Mouse (Mus musculus) testis, postnatal 10 days (tissue): ENCODE data around the gene Hist1h3g.
"Not testable (repeated sequence)": the region's sequence is repeated elsewhere in the genome, so short reads cannot be mapped to it uniquely, and the experiment has no call there.

Source experiments
- DNase-seq: peaks from one replicate; pipeline ENCODE4 v3.0.0; 2021; ENCODE audit warnings: low spot score

Hist1h3g gene

DNA sequence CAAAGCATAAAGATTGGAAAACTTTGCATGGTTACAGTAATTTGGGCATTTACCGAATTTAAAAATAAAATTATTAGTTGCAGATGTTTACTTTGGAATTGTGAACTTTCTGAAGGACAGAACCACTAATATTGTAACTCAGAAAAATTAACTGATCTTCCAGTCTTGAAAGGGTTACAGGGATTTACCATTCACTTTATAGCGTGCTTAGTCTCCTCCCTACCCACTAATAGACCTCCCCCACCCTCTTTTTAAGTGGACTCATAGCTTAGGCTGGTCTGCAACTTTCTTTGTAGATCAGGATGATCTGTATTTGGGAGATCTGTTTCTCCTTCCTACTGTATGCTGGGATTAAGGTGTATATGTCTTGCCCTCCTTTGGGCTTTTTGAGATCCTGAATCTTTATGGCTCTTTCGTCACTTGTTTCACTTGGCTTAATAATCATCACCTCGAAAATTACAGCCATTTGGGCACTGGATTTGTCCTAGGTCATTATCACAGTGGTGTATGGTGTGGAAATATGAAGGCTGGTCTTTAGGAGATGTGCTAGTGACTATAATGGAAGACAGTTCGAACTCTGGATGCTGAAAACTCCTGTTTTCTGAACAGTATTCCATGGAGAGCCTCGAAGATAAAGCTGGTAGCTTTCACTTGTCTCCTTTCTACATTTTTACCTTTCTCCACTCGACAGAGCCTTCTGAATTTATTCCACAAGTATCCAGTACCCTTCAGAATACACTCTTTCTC, 1.0 kb downstream of the Hist1h3g start:
- no peak for DNase-seq

DNA sequence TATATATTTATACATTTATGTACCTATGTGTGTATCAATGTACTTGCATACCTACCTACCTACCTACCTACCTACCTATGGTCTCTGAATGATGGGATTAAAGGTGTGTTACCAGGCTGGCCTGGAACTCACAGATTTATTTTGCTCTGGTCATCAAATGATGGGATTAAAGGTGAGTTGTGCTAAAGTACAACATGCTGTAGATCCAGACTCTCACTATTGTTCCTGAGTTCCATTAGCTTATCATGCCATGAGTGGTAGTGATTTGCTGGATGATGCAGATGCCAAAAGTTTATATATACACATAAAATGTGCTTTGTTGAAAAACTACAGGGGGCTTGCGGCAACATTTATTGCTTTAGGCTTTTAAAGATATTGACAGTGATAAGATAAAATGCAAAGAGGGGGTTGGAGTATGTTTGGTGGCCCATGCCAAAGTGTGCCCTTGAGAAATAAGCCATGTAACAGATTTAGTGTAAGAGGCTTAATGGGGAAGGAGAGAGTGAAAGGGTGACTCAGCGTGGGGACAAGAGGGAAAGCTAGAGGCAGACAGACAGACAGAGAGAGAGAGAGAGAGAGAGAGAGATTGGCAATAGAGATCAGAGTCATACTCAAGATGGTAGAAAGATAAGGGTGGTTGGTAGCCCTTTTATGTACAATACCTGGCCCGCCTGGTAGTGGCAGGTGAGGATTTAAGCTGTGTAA, 1.9 kb downstream of the Hist1h3g start:
- no peak for DNase-seq

DNA sequence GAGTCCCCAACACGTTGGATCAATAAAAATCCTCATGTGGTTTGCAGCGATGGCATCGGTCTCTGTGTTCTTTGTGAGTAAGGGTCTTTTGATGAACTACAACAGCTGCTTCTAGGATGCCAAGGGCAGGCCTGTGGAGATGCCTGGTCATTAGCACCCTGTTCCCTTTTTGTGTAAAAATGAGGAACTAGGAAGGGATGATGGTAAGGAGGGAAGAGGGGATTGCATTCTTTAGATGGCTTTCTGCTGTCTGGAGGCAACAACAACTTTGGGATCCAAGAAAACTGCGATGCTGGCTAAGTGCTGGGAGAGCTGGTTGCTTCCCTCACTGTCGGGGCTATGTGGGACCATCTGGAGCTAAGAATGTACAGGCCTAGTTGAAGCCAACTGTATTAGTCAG, 3.0 kb downstream of the Hist1h3g start:
- no peak for DNase-seq

DNA sequence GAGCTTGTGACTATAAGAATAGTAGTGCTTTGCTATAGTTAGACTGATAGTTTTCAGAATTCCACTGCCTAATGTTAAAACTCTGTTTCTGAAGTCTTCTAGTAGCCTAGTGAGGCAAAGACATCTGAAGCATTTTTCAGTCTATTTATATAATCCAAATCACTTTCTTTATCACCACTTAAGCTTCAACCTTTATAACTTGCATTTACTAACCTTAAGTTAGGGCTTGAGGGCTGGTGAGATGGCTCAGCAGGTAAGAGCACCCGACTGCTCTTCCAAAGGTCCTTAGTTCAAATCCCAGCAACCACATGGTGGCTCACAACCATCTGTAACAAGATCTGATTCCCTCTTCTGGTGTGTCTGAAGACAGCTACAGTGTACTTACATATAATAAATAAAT, 4.6 kb downstream of the Hist1h3g start:
- DNase-seq = not testable (repeated sequence)

DNA sequence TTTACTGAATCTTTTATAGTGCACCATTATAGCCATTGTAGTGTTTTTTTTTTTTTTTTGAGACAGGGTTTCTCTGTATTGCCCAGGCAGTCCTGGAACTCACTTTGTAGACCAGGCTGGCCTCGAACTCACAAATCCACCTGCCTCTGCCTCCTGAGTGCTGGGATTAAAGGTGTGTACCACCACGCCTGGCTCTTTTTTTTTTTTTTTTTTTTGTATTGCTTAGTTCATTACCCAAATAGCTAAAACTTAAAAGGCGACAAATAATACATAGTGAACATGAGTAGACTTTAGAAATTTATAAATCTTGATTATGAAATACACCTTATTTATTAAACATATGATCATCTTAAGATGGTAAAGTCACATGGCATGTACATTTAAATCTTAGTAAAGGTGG, 6.3 kb downstream of the Hist1h3g start:
- DNase-seq = no peak

DNA sequence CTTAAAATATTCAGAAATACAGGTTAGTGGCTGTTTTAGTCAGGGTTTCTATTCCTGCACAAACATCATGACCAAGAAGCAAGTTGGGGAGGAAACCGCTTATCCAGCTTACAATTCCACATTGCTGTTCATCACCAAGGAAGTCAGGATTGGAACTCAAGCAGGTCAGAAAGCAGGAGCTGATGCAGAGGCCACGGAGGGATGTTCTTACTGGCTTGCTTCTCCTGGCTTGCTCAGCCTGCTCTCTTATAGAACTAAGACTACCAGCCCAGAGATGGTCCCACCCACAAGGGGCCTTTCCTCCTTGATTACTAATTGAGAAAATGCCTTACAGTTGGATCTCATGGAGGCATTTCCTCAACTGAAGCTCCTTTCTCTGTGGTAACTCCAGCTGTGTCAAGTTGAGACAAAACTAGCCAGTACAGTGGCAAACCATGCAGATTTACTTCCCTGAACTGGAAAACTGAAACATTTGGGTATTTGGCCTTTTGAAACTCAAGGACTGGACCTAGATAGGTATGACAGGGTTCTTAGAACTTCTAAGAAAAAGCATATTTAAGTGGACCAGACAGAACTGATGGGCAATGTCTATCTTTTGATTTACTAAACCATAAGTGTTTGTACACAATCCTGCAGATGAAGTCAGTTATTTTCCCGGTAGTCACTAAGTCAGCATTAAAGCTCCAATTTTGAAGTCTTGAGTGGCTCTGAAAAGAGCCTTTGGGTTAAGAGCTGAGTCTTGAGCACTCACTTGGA, 7.2 kb downstream of the Hist1h3g start:
- DNase-seq = not testable (repeated sequence)

DNA sequence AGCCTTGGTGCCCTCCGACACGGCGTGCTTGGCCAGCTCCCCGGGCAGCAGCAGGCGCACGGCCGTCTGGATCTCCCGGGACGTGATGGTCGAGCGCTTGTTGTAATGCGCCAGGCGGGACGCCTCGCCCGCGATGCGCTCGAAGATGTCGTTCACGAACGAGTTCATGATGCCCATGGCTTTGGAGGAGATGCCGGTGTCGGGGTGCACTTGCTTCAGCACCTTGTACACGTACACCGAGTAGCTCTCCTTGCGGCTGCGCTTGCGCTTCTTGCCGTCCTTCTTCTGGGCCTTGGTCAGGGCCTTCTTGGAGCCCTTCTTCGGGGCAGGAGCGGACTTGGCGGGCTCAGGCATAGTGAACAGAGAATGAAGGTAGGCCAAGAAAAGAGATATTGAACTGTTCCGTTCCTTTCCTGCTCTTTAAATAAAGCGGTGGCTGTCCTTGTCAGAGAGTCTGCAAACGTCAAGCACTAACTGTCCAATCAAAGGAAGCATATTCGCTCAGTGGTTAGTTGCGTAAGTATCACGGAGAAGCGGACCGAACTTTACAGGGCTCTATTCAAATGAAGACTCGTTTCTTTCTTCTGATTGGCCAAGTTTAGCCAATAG, 7.9 kb downstream of the Hist1h3g start, which contains the start of gene Hist1h2bh:
TSS of gene Hist1h2bh (minus strand) at position 394 of the 609 bp plus-strand sequence.
- peak; percentile 49 for DNase-seq

DNA sequence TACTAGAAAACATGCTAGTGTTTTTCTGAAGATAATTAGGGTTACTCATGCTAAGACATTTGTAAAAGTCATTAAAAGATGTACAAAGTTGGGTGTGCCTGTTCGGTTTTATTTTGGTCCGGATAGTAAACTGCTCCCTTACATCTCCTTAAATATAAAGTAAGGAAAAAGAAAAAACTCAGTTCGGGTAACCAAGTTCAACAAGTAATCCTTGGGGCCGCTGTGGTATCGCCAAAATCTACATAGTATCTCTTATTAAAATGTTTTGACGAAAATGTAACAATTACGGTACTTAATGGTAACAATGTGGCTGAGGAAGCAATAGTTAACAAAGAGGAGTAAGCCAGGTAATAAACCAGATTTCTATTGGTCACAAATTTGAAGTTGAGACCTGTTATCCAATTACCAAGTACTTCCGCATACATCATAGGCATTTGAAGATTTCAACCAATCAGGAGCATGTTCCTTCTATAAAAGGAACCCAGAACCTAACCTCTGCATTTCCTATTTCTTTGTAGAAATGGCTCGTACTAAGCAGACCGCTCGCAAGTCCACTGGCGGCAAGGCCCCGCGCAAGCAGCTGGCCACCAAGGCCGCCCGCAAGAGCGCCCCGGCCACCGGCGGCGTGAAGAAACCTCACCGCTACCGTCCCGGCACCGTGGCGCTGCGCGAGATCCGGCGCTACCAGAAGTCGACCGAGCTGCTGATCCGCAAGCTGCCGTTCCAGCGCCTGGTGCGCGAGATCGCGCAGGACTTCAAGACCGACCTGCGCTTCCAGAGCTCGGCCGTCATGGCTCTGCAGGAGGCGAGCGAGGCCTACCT, 9.0 kb downstream of the Hist1h3g start, which contains the start of gene Hist1h3f:
TSS of gene Hist1h3f (plus strand) at position 88 of the 822 bp plus-strand sequence.
- DNase-seq = peak; percentile 63

DNA sequence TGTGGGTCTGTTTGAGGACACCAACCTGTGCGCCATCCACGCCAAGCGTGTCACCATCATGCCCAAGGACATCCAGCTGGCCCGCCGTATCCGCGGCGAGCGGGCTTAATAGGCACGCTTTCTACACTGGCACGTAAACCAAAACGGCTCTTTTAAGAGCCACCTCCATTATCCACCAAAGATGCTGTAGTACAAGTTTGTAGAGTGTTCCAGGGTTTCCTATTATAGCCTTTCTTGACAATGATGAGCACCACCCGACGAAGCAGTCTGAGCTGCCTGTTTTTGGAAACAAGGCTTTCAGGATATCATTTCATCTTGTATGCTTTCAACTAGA, 9.5 kb downstream of the Hist1h3g start:
- DNase-seq = not testable (repeated sequence)

DNA sequence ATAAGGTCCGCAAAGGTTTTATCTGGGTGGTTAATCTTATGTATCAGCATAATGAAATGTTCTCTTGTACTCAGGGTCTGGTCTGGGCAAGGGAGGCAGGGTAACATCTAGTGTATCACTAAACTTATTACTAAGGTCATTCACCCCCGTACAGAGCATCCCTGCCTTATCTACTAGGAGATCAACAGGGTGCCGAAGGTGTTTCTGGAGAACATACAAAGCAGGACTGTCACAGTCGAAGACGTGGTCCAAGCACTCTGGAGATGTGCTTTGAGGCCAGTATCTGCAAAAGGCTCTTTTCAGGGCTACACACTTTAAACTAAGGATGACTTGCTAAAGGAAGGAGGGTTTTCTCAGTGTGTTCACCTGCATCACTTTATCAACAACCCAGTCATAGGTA, 11.5 kb downstream of the Hist1h3g start:
- no peak for DNase-seq

DNA sequence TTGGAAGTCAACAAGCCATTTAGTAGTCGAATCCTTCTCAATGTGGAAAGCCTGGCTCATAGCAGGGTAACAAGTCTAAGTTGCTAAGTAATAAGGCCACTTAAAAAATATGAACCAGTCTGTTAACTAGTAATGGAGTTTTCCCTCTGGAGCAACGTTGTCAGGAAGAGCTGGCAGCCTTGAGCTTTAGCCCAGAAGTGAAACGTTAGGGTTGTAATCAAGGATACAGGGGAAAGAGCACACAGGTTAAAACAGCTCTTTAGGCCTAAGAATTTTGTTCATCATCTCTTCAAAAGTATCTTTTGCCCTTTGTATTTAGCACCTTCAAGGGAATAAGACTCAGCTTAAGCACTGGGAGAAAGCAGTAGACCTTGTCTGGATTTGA, 15.5 kb downstream of the Hist1h3g start:
- no peak for DNase-seq

DNA sequence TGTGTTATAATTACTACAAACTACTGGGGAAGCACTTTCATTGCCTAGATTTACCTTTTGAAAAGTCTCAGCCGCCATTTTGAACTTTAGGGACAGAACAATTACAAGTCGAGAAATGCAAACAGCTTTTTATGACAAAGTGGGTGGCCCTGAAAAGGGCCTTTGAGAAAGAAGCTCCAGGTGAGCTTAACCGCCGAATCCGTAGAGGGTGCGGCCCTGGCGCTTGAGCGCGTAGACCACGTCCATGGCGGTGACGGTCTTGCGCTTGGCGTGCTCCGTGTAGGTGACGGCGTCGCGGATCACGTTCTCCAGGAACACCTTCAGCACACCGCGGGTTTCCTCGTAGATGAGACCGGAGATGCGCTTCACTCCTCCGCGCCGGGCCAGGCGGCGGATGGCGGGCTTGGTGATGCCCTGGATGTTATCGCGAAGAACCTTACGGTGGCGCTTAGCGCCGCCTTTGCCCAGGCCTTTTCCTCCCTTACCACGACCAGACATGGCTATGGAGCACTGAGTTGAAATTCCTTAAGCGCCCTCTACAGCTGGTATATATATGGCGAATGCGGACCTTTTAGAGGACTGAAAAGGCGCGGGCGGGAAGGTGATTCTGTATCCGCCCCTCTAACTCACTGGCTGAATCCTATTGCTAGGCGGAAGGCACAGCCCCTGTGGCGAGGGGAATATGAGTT, 16.1 kb downstream of the Hist1h3g start, which contains the start of gene Hist1h4f:
TSS of gene Hist1h4f (minus strand) at position 503 of the 689 bp plus-strand sequence.
- DNase-seq = peak; percentile 81

DNA sequence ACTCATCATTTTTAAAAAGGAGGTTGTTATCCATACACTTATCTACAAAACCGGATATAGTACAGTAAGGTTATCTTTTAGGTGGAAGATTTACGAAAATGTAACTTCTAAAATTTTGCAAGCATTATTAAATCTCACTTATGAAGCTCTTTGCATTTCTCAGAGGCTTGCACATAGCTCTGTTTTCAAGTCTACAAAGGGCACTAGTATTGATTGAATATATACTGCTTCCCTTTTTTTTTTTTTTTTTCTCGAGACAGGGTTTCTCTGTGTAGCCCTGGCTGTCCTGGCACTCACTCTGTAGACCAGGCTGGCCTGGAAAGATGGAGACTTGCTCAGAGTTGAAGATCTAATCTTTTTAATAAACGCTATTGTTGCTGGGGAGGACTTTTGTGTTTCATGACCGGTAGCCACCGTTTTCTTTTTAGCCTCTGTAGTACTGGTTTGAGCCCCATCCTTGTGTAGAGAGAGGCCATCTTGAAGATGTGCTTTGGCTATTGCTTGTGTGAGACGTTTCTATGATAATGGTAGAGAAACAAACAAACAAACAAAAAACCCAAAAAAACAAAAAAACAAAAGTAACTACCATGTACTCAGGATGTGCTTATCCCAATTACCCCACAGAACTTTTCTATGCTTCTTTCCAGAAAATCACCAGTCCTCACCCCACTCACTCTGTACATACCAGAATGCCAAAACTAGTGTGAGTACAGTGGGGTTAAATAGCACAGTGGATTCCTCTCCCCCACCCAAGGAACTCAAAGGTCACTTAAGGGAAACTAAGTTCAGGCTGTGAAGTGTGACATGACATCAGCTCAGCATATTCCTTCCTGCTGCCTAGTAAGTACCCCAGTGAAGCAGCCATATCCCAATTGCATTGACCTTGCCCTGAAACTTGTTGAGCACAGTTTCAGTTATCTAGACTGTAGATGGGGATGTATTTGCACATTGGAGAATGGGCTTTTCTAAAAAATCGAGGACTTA, 17.0 kb downstream of the Hist1h3g start:
- no peak for DNase-seq

DNA sequence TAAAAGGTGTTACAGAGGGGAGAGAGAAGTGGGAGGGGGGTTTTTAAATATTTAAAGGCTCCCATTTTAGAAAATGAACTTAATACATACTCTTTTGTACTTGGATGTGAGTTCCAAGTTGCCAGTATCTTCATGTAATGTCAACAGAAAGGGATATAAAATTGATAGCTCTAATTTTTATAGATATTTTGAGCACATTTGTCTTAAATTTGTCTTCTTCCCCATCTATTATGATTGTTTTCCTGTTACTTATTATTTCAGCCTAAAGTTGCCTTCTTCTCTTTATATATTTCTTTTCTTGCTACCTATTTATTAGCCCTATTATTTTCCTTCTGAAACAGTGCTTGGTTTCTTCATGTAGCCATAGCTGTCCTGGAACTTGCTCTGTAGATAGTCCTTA, 17.7 kb downstream of the Hist1h3g start, which contains the start of gene Hist1h1d:
TSS of gene Hist1h1d (plus strand) at position 301 of the 400 bp plus-strand sequence.
- DNase-seq = no peak

DNA sequence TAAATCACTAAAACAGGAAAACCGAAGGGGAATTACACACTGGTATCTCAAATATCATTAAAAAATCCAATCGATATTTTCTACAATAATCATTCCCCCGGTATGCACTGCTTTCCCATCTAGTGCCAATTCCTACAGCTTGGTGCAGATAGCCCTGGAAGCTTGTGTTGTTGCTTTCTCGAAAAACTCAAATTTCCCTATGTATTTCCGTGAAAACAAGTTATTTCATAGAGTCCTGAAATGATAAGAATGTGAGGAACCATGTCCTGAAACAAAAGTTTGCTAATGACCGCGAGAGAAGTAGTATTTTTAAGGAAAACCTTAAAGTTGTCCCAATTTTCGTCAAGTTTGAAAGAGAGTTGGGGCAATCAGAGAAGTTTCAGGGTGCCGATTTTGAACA, 19.2 kb downstream of the Hist1h3g start:
- no peak for DNase-seq

DNA sequence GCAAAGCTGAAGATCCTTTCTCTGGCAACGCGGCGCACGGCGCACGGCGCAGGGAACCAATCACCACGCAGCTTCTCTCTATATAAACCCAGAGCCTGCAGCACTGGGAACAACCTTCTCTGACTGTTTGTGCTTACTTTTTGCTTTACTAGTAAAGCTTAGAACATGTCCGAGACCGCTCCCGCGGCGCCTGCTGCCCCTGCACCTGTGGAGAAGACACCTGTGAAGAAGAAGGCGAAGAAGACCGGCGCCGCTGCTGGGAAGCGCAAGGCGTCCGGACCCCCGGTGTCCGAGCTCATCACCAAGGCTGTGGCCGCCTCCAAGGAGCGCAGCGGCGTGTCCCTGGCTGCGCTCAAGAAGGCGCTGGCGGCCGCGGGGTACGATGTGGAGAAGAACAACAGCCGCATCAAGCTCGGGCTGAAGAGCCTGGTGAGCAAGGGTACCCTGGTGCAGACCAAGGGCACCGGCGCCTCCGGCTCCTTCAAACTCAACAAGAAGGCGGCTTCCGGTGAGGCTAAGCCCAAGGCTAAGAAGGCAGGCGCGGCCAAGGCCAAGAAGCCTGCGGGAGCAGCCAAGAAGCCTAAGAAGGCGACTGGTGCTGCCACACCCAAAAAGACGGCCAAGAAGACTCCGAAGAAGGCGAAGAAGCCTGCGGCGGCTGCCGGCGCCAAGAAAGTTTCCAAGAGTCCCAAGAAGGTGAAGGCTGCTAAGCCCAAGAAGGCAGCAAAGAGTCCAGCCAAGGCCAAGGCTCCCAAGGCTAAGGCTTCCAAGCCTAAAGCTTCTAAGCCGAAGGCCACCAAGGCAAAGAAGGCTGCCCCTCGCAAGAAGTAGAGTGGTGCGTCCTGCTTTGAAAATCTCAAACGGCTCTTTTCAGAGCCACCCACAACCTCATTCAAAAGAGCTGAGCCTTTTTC, 20.0 kb downstream of the Hist1h3g start:
- DNase-seq = peak; percentile 76

DNA sequence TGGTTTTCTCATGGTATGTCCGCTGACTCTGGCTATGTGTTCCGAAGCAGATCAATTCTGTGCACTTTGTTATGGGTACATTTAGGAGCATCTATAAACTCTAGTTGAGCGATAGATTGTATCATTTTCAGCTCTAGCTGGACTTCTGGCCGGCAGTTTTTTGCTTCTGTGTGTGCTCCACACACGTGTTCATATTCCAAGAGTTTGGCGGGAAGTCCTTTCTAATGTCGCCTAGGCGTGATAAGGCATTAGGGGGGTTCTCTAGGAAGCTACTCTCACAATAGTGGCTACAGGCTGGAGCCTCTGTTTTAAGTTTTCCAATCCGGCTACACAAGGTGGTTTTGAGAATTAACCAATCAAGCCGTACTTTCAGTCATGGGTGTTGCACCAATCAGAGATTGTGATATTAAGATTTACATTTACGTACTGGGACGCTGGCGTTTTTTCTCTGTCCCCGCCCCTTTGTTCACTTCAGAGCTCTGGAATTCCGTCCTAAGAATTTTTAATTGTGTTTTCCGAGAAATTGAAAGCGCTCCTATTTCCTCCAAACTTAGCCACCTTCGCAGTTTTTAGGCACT, 20.7 kb downstream of the Hist1h3g start:
- DNase-seq = peak; percentile 54

DNA sequence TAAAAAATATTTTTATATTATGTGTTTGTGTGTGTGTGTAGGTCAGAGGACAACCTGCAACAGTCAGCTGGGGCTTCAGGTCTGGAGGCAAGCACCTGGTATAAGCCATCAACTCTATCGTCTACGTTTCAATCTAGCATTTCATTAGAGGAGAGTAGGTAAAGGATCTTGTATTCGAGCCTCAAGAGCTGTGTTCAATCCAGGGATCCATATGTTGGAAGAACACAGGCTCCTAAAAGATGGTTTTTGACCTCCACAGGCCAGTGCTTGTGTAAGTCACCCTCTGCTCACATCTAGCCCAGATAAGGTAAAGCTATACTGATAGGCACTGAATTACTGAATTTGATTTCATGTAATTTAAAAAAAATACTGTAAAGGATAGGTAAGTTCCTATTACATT, 21.7 kb downstream of the Hist1h3g start:
- no peak for DNase-seq
